Mouse (Mus musculus) heart, adult 9 months (tissue): Measurements from ENCODE around the gene Dlg2.

ENCODE experiments used
- DNase-seq, 2 experiments: peaks; one replicate each; pipeline ENCODE4 v3.0.0; 2022; ENCODE audit warnings: low spot score in 2 of 2

Dlg2 gene

DNA sequence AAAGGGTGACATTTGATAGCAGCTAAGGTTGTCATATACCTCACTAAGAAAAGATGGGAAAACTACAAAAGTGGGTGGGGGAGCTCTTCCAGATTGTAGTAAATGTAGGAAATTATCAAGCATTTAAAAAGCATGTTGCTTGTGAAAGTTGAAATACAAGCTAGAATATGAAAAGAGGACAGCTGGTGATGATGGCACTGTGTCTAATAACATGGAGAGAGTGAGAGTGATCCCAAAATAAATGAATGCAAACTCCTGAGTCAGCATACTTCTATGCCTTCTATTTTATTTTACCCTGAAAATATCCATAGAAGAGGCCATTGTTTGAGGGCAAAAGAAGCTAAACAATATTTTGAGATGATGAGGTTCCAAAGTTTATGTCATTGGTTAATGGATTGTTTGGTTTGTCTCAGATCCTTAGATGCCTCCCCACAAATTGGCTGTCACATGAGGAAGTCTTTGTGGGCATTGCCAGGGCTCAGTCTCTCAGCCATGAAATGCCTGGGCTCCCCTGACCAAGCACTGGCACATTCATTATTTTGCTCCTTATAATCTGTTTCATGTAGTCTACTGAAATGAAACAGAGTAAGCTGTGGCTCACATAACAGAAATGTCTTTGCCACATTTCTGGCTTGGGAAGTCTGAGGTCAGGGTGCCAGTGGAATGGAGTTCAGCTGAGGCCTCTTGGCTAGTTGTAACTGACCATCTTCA, 1276.8 kb downstream of the Dlg2 start:
- DNase-seq: no peak

- DNase-seq: no peak
Measured at GRCm38 (mm10) chr7:91767648-91768047, 1291.2 kb downstream of the Dlg2 start.

GRCm38 (mm10) chr7:91778673-91779072, 1302.2 kb downstream of the Dlg2 start:
- no peak for DNase-seq

GRCm38 (mm10) chr7:91784617-91785016, 1308.1 kb downstream of the Dlg2 start:
- no peak for DNase-seq

- DNase-seq: no peak
Measured at GRCm38 (mm10) chr7:91785445-91785844, 1309.0 kb downstream of the Dlg2 start.

- no peak for DNase-seq
Measured at GRCm38 (mm10) chr7:91785871-91786270, 1309.4 kb downstream of the Dlg2 start.

- DNase-seq: no peak
Measured at GRCm38 (mm10) chr7:91790949-91791564, 1314.6 kb downstream of the Dlg2 start.

- no peak for DNase-seq
Measured at GRCm38 (mm10) chr7:91806632-91807031, 1330.2 kb downstream of the Dlg2 start.

DNA sequence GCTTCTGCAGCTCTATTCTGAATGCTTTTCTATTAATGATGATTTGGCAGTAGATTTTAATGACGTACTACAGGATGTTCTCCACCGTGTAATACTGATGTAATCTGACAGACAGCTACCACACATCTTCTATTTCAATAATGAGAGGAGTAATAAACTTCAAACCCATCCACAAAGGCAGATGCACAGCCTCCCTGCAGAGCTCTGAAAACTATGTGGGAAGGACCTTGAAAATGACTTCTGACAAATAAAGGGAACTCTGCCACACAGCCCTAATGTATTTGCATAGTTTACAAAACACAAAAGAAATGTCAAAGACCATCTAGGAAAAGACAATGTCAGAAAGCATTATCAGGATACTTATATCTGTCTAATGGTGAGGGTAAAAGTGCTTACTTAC, 1334.3 kb downstream of the Dlg2 start:
- no peak for DNase-seq

GRCm38 (mm10) chr7:91818004-91818403, 1341.5 kb downstream of the Dlg2 start:
- DNase-seq: no peak

GRCm38 (mm10) chr7:91832207-91832606, 1355.7 kb downstream of the Dlg2 start:
- DNase-seq: no peak

DNA sequence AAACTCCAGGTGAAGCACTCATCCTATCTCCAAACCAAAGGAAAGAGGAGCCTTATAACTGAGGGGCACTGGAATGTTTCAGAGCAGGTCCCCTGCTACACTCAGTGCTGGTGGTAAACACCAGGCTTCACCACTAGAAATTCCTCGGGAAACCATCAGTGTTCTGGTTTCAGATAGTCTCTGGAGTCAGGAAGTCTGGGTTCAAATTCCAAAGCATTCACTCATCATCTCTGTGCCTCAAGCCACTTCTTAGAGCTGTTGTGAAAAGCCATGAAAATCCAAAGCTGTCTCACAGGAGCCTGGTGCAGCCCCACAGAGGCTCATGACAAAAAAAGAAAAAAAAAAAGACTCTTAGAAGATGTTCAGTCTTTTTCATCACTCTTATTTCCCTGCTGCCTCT, 1369.3 kb downstream of the Dlg2 start:
- DNase-seq: no peak

GRCm38 (mm10) chr7:91849364-91849763, 1372.9 kb downstream of the Dlg2 start:
- DNase-seq: no peak

GRCm38 (mm10) chr7:91853653-91854052, 1377.2 kb downstream of the Dlg2 start:
- DNase-seq: no peak

DNA sequence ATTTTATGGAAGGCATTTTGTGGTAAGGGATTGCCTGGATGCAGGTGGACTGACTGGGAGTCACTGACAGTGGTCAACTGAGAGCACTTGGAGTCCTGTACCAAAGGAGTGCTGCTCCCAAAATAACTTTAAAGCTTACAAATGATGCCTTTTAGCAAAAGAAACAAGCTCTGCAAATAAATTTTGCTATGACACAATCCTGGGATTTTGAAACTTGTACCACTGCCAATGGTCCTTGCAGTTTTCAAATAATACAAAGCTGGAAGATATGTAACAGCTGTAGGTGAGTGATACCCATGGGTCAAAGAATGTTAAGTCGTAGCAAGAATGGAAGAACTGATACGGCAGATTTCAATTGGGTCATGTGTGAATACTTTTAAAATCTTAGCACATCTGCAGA, 1380.5 kb downstream of the Dlg2 start:
- no peak for DNase-seq

DNA sequence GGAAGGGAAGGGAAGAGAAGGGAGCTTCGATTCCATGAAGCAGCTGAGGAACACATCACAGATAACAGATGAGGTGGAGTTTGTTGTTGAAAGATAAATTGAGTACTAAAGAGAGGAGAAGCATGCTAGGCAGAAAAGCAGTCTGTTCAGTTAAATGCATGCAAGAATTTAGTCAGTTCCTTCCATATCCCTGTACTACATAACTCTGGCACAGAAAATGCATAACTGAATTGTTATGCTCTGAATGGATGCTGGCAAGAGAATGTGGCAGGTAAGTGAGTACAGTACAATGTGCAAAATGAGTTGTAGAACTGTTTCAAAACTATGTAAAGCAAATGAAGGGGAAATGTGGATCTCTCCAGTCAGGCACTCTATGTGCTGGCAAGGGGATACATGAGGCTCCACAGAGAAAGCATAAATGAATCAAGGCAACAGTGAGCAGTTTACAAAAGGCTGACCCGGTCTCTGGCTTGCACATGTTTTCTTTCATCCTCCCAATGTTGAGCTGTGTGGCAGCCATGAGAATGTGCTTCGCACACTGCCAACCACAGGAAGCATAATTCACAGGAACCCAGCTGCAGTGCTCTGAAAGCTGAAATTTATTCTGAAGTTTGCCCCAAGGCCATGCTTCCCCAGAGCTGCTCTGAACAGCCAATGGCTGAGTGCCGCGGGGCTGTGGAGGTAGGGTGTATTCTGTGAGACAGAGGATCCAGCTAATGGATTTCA, 1386.5 kb downstream of the Dlg2 start:
- DNase-seq: no peak

GRCm38 (mm10) chr7:91868919-91869318, 1392.4 kb downstream of the Dlg2 start:
- DNase-seq: no peak

GRCm38 (mm10) chr7:91876831-91877230, 1400.4 kb downstream of the Dlg2 start:
- DNase-seq: no peak

GRCm38 (mm10) chr7:91877804-91878203, 1401.3 kb downstream of the Dlg2 start:
- DNase-seq: no peak

DNA sequence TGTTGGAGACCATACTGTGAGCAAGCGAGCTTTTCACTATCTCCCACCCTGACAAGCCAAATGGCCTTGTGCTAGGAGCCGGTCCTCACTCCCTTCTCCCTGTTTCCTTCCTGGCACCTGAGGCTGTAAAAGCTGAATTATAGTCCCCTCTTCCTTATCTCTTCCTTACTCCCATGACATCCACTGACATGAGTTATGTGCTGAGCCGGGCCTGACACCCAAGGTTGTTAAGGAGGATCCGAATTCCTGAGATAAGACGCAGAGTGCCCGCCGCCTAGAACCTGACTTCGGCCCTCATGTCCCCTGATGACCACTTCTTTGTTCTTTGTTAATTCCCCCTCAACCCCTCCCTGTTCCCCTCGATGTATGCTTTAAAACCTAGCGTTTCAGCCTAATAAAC, 1409.9 kb downstream of the Dlg2 start:
- DNase-seq: no peak

- DNase-seq: no peak
Measured at GRCm38 (mm10) chr7:91893991-91894390, 1417.5 kb downstream of the Dlg2 start.

DNA sequence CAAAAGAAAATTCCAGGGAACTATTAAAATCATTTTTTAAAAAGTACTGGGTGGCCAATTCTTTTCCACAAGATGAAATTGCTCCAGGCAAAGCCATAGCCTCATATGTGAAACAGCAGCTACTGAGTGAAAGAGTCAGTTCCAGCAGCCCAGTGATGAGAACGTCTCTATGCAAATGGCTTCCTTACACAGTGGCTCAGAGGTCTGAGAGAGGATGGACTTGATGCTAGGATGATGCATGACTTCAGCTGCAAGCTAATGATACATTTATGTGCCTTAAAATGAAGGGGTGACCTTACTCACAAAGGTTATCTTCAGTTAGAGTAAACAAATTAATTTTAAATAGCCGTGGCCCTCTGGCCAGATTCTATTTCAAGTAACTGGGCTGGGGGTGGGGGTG, 1420.5 kb downstream of the Dlg2 start:
- DNase-seq: no peak

- DNase-seq: no peak
Measured at GRCm38 (mm10) chr7:91897509-91897908, 1421.0 kb downstream of the Dlg2 start.
